9 mouse cellular contexts compared by ENCODE assay signal in the genomic region with DNA sequence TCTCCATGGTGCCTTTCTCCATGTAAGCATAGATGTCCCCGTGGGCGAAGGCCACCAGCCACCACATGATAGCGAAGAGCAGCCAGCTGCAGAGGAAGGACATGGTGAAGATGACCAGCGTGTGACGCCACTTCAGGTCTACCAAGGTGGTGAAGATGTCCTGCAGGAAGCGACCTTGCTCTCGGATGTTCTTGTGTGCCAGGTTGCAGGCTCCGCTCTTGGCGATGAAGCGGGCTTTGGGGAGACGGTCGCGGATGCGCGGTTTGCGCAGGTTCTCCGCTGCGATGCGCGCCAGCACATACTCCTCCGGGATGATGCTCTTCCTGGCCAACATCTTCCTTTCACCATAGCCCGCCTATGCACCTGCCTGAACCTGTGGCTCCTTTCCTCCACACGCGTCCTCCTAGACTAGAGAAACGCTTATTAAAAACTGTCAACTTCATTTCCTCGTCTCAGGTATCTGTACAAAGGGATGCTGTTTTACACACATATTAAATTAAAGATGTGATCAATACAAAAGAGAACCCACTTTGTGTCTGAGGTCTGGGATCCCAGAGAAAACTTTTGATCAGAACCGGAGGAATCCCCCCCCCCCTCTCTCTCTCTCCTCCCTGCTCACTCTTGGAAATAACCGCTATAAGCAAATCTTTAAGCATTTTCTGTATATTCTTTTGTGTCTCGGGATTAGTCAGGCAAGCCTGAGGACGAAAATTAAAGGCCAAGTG. TPM values are rescaled to one million over a fixed set of nuclear protein-coding genes. Genes with fewer than 3 reads are reported as not detected.
A peak's percentile ranks its signal among the peaks of the same experiment; 100 is the strongest.
DNase-seq lines count a peak whose midpoint lies in the region; ATAC-seq and TF ChIP-seq lines count a peak whose summit lies in the region.
"Had no signal": no experiment of that assay in that cellular context is flagged by ENCODE, and none has a peak within 500 bp of the region (broad histone marks: within the 10 kb centered on the region; RNA-seq: fewer than 3 reads in every experiment).

No protein-coding gene starts in this region.

- H3K36me3 ChIP-seq in heart, embryonic 16.5 days (ENCODE audit: control insufficient read depth, insufficient read depth): 0 out of 2 replicates have a peak, but pooled peaks cover 2% of the 10 kb centered on the region
- no peaks in the 10 kb centered on the region for H3K36me3 ChIP-seq in liver, embryonic 14.5 days (replicated peaks; ENCODE audit: control insufficient read depth, insufficient read depth, low read depth)
- peaks cover 7% of the 10 kb centered on the region; the same call in 1 of the 2 replicates for H3K36me3 ChIP-seq in stomach, embryonic 14.5 days (ENCODE audit: control insufficient read depth, insufficient read depth, low read length)
- H3K36me3 ChIP-seq: G1E had no signal

- TF ChIP-seq EP300 in liver, embryonic 14.5 days (IDR thresholded peaks at IDR 0.05; ENCODE audit: low read depth): no peak

- TF ChIP-seq CTCF in liver, embryonic 14.5 days (IDR thresholded peaks at IDR 0.05; ENCODE audit: low read depth): no peak

- H3K4me2 ChIP-seq in heart, embryonic 16.5 days (ENCODE audit: low read depth, low read length): peak overlapping the region; percentile 95
- H3K4me2 ChIP-seq in liver, embryonic 14.5 days (ENCODE audit: low read depth): peak overlapping the region; percentile 29
- H3K4me2 ChIP-seq in stomach, embryonic 14.5 days (replicated peaks; ENCODE audit: low read depth, low read length): peak overlapping the region; percentile 50

- ATAC-seq in heart, embryonic 16.5 days (replicated peaks; ENCODE audit: extremely low read depth, insufficient read depth, low FRiP score): no peak
- no peak for ATAC-seq in liver, embryonic 14.5 days (ENCODE audit: insufficient read depth)
- no peak for ATAC-seq in stomach, embryonic 14.5 days (ENCODE audit: insufficient number of reproducible peaks, insufficient read depth, low FRiP score, low read depth)
- no peak for ATAC-seq in inflammation-experienced regulatory T-cells, adult 6 months

- H3K27me3 ChIP-seq in heart, embryonic 16.5 days (ENCODE audit: control insufficient read depth, insufficient read depth, low read length): peaks cover 11% of the 10 kb centered on the region
- peaks cover 42% of the 10 kb centered on the region for H3K27me3 ChIP-seq in liver, embryonic 14.5 days (ENCODE audit: control insufficient read depth, insufficient read depth, low read length)
- peaks cover 4% of the 10 kb centered on the region; the same call in 1 of the 2 replicates for H3K27me3 ChIP-seq in stomach, embryonic 14.5 days (ENCODE audit: control insufficient read depth, insufficient read depth, low read length)

- peaks cover 26% of the 10 kb centered on the region for H3K4me1 ChIP-seq in heart, embryonic 16.5 days (ENCODE audit: control insufficient read depth, insufficient read depth, low read length)
- H3K4me1 ChIP-seq in liver, embryonic 14.5 days (replicated peaks; ENCODE audit: control insufficient read depth in 2 of 2, insufficient read depth in 2 of 2, low read length in 1 of 2): peaks cover 0 to 4% of the 10 kb centered on the region in 2 experiments; a peak in 2 of 4 replicates
- peaks cover 7% of the 10 kb centered on the region; the same call in 1 of the 2 replicates for H3K4me1 ChIP-seq in stomach, embryonic 14.5 days (ENCODE audit: control insufficient read depth, insufficient read depth, low read length)

- H3K9ac ChIP-seq in heart, embryonic 16.5 days (ENCODE audit: low read length): no peak overlapping the region
- H3K9ac ChIP-seq in liver, embryonic 14.5 days (replicated peaks): no peak overlapping the region
- H3K9ac ChIP-seq in stomach, embryonic 14.5 days (replicated peaks; ENCODE audit: low read depth, low read length): peak overlapping the region; percentile 67

- DNase-seq in heart, adult 11 months: peak; percentile 92
- no peak for DNase-seq in heart, adult 9 months (ENCODE audit: low spot score in 2 of 2)
- DNase-seq in brain, adult 2 months (ENCODE audit: low read depth, low spot score): peak; percentile 12
- no peak for DNase-seq in liver, embryonic 14.5 days (ENCODE audit: low read depth in 3 of 3, low spot score in 3 of 3)
- no peak for DNase-seq in spleen, adult 12 weeks (ENCODE audit: low spot score)

- WGBS in heart, embryonic 16.5 days: 13% methylated on average over 30 of the region's 30 CpGs
- WGBS in liver, embryonic 14.5 days (ENCODE audit: insufficient replicate concordance): 12% methylated on average over 30 of the region's 30 CpGs
- 10% methylated on average over 30 of the region's 30 CpGs for WGBS in stomach, embryonic 14.5 days

- no peaks in the 10 kb centered on the region for H3K9me3 ChIP-seq in heart, embryonic 16.5 days (replicated peaks; ENCODE audit: control insufficient read depth, low read length)
- no peaks in the 10 kb centered on the region for H3K9me3 ChIP-seq in liver, embryonic 14.5 days (ENCODE audit: control insufficient read depth, low read length)
- H3K9me3 ChIP-seq in stomach, embryonic 14.5 days (ENCODE audit: control insufficient read depth, low read depth, low read length): no peaks in the 10 kb centered on the region
- H3K9me3 ChIP-seq: G1E had no signal

- H3K27ac ChIP-seq in heart, embryonic 16.5 days (ENCODE audit: low read length): no peak overlapping the region
- no peak overlapping the region for H3K27ac ChIP-seq in liver, embryonic 14.5 days
- peak overlapping the region; percentile 97 for H3K27ac ChIP-seq in stomach, embryonic 14.5 days (ENCODE audit: low read length)

- H3K4me3 ChIP-seq in heart, embryonic 16.5 days (ENCODE audit: low read length): peak overlapping the region; percentile 68
- no peak overlapping the region for H3K4me3 ChIP-seq in liver, embryonic 14.5 days (ENCODE audit: insufficient read depth in 1 of 2, low read depth in 2 of 2, low read length in 2 of 2)
- peak overlapping the region; percentile 53 for H3K4me3 ChIP-seq in stomach, embryonic 14.5 days (ENCODE audit: low read depth, low read length)

RNA-seq across cellular contexts. Expression of a gene that starts 1.2 kb away (rescaled TPM):
- polyA plus RNA-seq in heart, embryonic 16.5 days (2015; fragmentation: Nextera tagmentation; extraction: Ambion mirVana): 18.7 and 20.9 TPM in 2 replicates
- polyA plus RNA-seq in liver, embryonic 14.5 days (2012; rRNA removed): 0.87 and 0.89 TPM in 2 replicates
- 1.6 TPM in 2 replicates for polyA plus RNA-seq in liver, embryonic 14.5 days (2014; fragmentation: Nextera tagmentation; extraction: Ambion mirVana)
- polyA plus RNA-seq in stomach, embryonic 14.5 days (2014; fragmentation: Nextera tagmentation; extraction: Ambion mirVana): 98.2 and 99.7 TPM in 2 replicates
- polyA plus RNA-seq in inflammation-experienced regulatory T-cells, adult 6 months (2017; shearing (Covaris generic)): under 1 TPM in 1 of 3 experiments, not detected in 2; 0.19 TPM
- polyA plus RNA-seq: G1E had no signal

Comparison
In these comparisons a context has a peak if more than half of its experiments do, and no peak if none do; other contexts are left out.
1. DNase-seq: peak in heart, adult 11 months (single experiment) and brain, adult 2 months (single experiment); none in heart, adult 9 months (0 of 2), liver, embryonic 14.5 days (0 of 3) and spleen, adult 12 weeks (single experiment).
2. H3K4me2 ChIP-seq: peak in every context shown above with its lines; median percentile 95 in heart, embryonic 16.5 days; 50 in stomach, embryonic 14.5 days; 29 in liver, embryonic 14.5 days.
3. H3K4me3 ChIP-seq: peak in heart, embryonic 16.5 days (single experiment) and stomach, embryonic 14.5 days (single experiment); none in liver, embryonic 14.5 days (0 of 2).